Comparison of ENCODE assay signal across 8 mouse cellular contexts in the genomic region with DNA sequence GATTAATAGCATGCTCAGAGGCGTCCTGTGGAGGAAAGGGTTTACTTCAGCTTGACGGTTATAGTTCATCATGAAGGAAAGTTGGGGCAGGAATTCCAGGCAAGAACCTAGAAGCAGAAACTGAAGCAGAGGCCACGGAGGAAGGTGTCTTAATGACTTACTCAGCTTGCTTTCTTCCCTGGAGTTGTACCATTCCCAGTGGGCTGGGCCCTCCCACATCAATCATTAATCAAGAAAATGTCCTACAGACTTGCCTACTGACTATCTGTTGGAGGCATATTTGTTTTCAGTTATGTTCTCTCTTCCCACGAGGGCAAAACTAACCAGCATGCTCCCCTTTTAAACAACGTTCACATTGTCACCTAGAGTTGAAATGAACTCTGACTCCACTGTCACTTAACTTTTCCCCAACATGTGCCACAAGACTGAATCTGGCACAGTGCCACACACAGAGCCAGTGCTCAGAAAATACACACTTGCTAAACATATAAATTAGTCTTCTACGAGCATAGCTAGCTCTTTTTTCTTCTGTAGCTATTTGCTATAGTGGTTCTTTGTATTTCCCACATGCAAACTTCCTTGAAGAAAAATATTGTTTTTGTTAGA. TPM values are rescaled to one million over a fixed set of nuclear protein-coding genes. Genes with fewer than 3 reads are reported as not detected.
DNase-seq lines count a peak whose midpoint lies in the region; ATAC-seq and TF ChIP-seq lines count a peak whose summit lies in the region.

No protein-coding gene starts in this region.

- 68% methylated on average over 6 of the region's 6 CpGs for WGBS in heart, embryonic 16.5 days
- 76% methylated on average over 6 of the region's 6 CpGs for WGBS in heart, adult 2 months
- WGBS in macrophage (ENCODE audit: missing documents): 66% methylated on average over 6 of the region's 6 CpGs

- no peak overlapping the region for H3K9ac ChIP-seq in heart, embryonic 16.5 days (ENCODE audit: low read length)
- no peak overlapping the region for H3K9ac ChIP-seq in heart, adult 2 months (ENCODE audit: low read depth, low read length)

- no peak for DNase-seq in heart, adult 2 months
- DNase-seq in adipocyte (ENCODE audit: low spot score): peak; percentile 69
- peak; percentile 69 for DNase-seq in kidney, adult 9 months
- DNase-seq in Muller cell, postnatal 12 days (ENCODE audit: inconsistent ontology term): no peak
- no peak for DNase-seq in left cerebral cortex, adult 18-20 months (ENCODE audit: low spot score in 2 of 2)
- DNase-seq in heart, adult 18-20 months: no peak

- peaks cover 18% of the 10 kb centered on the region for H3K36me3 ChIP-seq in heart, embryonic 16.5 days (ENCODE audit: control insufficient read depth, insufficient read depth)
- 0 out of 2 replicates have a peak, but pooled peaks cover 3% of the 10 kb centered on the region for H3K36me3 ChIP-seq in heart, adult 2 months (ENCODE audit: control insufficient read depth, insufficient read depth, low read length)
- peaks cover 28% of the 10 kb centered on the region for H3K36me3 ChIP-seq in macrophage (ENCODE audit: inconsistent target)

- no peak for TF ChIP-seq CTCF in heart, adult 2 months (IDR thresholded peaks at IDR 0.05)

- no peak overlapping the region for H3K4me3 ChIP-seq in heart, embryonic 16.5 days (ENCODE audit: low read length)
- H3K4me3 ChIP-seq in heart, adult 2 months: no peak overlapping the region
- no peak overlapping the region; the same call in 1 of the 2 replicates for H3K4me3 ChIP-seq in macrophage (ENCODE audit: inconsistent target)

- H3K4me1 ChIP-seq in heart, embryonic 16.5 days (ENCODE audit: control insufficient read depth, insufficient read depth, low read length): peaks cover 9% of the 10 kb centered on the region
- peaks cover 1% of the 10 kb centered on the region; the same call in 1 of the 2 replicates for H3K4me1 ChIP-seq in heart, adult 2 months (ENCODE audit: control insufficient read depth, insufficient read depth, low read length)

- H3K4me2 ChIP-seq in heart, embryonic 16.5 days (ENCODE audit: low read depth, low read length): peak overlapping the region; percentile 29; the same call in 1 of the 2 replicates

- no peaks in the 10 kb centered on the region for H3K79me2 ChIP-seq in heart, adult 2 months (replicated peaks; ENCODE audit: control insufficient read depth, insufficient read depth, low read length)
- peaks cover 13% of the 10 kb centered on the region for H3K79me2 ChIP-seq in macrophage (ENCODE audit: inconsistent target)

- no peaks in the 10 kb centered on the region for H3K9me3 ChIP-seq in heart, embryonic 16.5 days (replicated peaks; ENCODE audit: control insufficient read depth, low read length)

- H3K27me3 ChIP-seq in heart, embryonic 16.5 days (ENCODE audit: control insufficient read depth, insufficient read depth, low read length): no peaks in the 10 kb centered on the region
- H3K27me3 ChIP-seq in heart, adult 2 months (ENCODE audit: control insufficient read depth, insufficient read depth, low read length): no peaks in the 10 kb centered on the region

- no peak overlapping the region for H3K27ac ChIP-seq in heart, embryonic 16.5 days (ENCODE audit: low read length)
- no peak overlapping the region for H3K27ac ChIP-seq in heart, adult 2 months
- H3K27ac ChIP-seq in macrophage: peak overlapping the region; percentile 92; the same call in 1 of the 2 replicates

- intact Hi-C loops in heart, adult 2 months (cut with DNase I): no loop called here

- TF ChIP-seq EP300 in heart, adult 2 months (IDR thresholded peaks at IDR 0.05; ENCODE audit: insufficient read depth, low read depth, low read length): no peak

- no peak for ATAC-seq in heart, embryonic 16.5 days (replicated peaks; ENCODE audit: extremely low read depth, insufficient read depth, low FRiP score)

- no peak for TF ChIP-seq POLR2A in heart, adult 2 months (IDR thresholded peaks at IDR 0.05; ENCODE audit: insufficient read depth, low read depth, low read length)

RNA-seq across cellular contexts. Expression of gene Orc5, which starts 1.6 kb away (rescaled TPM):
- polyA plus RNA-seq in heart, embryonic 16.5 days (2015; fragmentation: Nextera tagmentation; extraction: Ambion mirVana): 28.2 and 29.3 TPM in 2 replicates
- total RNA-seq in heart, adult 2 months (2021): 1 to 10 TPM; 7.7 TPM
- polyA plus RNA-seq in heart, adult 2 months (2012; rRNA removed): 4.0 TPM in 2 replicates
- total RNA-seq in macrophage (2018; cell fraction: chromatin; rRNA removed): 10 to 100 TPM in 18 of 26 experiments, 1 to 10 TPM in 8; 2.6 to 42.7 (median 25.1) TPM
- 10 to 100 TPM in 24 of 26 experiments, 1 to 10 TPM in 2; 7.3 to 21.9 (median 17.7) TPM for total RNA-seq in macrophage (2018; cell fraction: cytosol; rRNA removed)
- total RNA-seq in macrophage (2018; cell fraction: nucleus; rRNA removed): 10 to 100 TPM in 19 of 26 experiments, 1 to 10 TPM in 7; 3.7 to 39.3 (median 19.0) TPM
- 17.8 to 23.6 TPM (median 23.4 TPM) in 3 replicates for polyA plus RNA-seq in macrophage (2018)
- total RNA-seq in left cerebral cortex, adult 18-20 months (2021): 10 to 100 TPM; 18.8 to 21.9 TPM
- total RNA-seq in heart, adult 18-20 months (2021): 10 to 100 TPM in 1 of 2 experiments, 1 to 10 TPM in 1; 8.3 to 10.1 TPM

Comparison
In these comparisons a context has a peak if more than half of its experiments do, and no peak if none do; other contexts are left out.
1. DNase-seq: peak in adipocyte (single experiment) and kidney, adult 9 months (single experiment); none in heart, adult 2 months (0 of 2), Muller cell, postnatal 12 days (single experiment), left cerebral cortex, adult 18-20 months (0 of 2) and heart, adult 18-20 months (0 of 2).